Mouse (Mus musculus) lung, postnatal 0 days (tissue): ENCODE measurements around the gene Sec13.

Source experiments
- CTCF ChIP-seq: IDR thresholded peaks from 2 replicates; pipeline ENCODE4 v1.5.1; 2016; ENCODE audit warnings: antibody characterized with exemption, mild to moderate bottlenecking
- EP300 ChIP-seq: IDR thresholded peaks from 2 replicates; pipeline ENCODE4 v1.6.1; 2016; ENCODE audit warnings: antibody characterized with exemption, mild to moderate bottlenecking, control low read depth

DNA sequence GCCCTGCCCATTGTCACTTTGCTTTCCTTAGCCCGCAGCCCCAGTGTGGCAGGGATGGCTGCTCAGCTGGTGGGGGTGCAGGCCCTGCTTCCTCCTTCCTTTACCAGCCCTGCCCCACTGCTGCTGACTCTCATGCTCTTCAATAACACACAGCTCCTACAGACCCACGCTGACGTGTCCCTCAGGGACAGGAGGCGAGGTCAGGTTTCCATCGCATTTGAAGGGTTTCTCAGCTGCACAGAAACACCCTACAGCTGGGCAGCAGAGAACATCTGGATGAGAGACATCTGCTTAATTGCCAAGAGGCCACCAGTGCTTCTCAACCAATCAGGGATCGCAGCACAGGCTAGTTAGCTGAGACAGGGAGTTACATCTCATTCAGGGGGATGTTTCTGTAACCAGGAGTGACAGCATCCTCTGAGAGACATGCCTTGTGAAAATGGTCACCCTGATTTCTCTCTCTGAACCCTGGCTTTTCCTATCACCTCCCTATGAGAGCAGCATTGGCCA, 47.0 kb upstream of the Sec13 start:
- no peak for TF ChIP-seq CTCF
- no peak for TF ChIP-seq EP300
